Mouse (Mus musculus): Measurements from ENCODE around the gene Mucl3. TPM values are rescaled to one million over a fixed set of nuclear protein-coding genes. Genes with fewer than 3 reads are reported as not detected.

Mucl3 gene
- total RNA-seq (2023), result not detected

DNA sequence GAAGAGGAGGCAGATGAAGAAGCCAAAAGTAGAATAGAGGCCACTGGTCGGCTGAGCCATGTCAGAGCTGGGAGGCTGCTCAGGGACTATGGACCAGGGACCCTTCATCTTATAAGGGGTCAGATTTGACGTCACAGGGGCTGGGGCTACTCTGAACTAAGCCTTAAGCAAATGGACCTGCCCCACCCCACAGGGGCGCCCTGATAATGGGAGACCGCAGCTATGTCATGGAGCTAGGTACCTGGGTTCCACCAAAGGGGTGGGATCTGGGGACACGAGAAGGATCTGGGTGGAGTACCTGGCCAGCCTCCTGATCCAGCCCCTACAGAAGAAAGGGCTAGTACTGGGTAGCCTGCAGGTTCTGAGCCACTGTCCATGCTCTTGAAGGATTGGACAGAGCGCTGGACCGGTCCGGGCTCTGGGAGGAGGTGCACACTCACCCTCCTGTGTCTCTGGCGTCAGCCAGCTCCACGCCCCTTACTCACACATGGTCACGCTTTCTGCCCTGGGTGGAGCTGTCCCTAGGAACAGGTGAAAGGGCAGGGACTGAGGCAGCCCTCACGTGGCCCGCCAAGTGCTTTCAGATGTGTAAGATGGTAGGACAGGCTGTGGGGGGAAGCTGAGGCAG, at the start of gene Mucl3:
TSS of gene Mucl3 (minus strand) at position 87 of the 628 bp plus-strand sequence.

DNA sequence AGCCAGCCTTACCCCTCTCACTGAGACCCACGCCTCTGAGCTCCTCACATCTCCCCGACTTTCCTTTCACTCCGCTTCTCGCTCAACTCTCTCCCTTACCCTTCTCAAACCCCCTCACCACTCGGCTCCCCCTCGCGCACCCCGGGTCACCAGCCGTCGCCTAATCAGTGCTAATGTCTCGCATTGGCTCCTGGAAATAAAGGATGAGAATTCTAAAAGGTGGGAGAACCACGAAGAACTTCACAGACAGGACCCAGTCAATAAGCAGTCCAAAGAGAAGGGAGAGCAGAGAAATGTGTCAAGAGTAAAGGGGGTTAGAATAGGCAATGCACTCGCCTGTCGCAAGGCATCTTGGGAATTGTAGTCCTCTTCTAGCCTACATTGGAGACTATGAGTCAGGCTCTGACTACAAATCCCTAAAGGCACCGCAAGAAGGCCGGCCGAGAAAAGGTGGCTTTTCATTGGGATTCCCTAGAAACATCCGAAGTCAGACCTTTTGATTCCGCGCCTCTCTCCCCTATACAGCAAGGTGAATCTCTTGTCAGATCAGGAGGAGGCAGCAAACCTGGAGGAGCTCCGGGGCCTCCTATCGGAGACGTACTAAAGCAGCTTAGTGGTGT, 30.0 kb upstream of the Mucl3 start, which contains the start of gene Gtf2h4:
TSS of gene Gtf2h4 (minus strand) at position 324 of the 620 bp plus-strand sequence.

GRCm38 (mm10) chr17:35667334-35668065, 24.0 kb upstream of the Mucl3 start, which contains the start of gene Vars2:
Vars2 (minus strand) TSS chr17:35667592.

DNA sequence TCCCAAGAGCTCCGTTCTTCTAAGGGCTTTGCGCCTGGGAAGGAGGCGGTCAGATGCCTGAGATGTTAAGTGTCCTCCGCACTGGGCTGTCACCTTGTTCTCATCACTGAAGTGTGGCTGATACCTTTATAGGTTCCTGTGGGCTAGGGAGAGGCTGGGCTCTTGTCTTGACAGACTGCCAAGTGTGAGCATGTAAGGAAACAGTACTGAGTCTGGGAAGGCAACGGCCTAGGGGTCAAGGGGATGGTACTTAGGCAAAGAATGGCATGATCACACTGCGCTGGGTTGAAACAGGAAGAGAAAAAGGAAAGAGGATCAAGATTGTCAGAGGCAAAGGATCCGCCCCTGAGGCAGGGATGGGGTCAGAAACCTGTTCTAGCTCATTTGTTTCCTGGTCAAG, 17.0 kb downstream of the Mucl3 start, which contains the start of gene Gm9573:
TSS of gene Gm9573 (minus strand) at position 101 of the 400 bp plus-strand sequence.

DNA sequence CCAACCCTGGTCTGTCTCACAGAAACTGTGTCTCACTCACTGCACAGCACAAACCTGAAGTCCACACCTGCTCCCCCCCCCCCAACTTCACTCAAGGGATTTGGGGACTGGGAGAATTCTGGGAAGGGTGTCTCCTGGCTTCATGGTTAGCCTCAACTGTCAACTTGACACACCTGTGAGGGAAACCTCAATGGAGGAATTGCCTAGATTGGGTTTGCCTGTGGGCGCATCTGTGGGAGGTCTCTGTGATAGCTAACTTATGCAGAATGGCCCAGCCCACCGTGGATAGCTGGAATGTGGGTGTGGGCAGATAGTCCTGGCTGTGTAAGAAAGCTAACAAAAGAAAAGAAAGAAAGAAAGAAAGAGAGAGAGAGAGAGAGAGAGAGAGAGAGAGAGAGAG, 42.2 kb downstream of the Mucl3 start, which contains the start of gene Sfta2:
TSS of gene Sfta2 (plus strand) at position 301 of the 400 bp plus-strand sequence.

Other genes with a start within 250 kb of the Mucl3 start
- gene H2-Q6, start 218.8 kb downstream of the Mucl3 start, total RNA-seq (2023), result 156 TPM
- gene H2-Q7, start 204.5 kb downstream of the Mucl3 start, total RNA-seq (2023), result 498 TPM
- gene H2-Q10, start 173.6 kb downstream of the Mucl3 start, total RNA-seq (2023), result 67.2 TPM
- 1.3 TPM for gene Pou5f1, start 137.7 kb downstream of the Mucl3 start, total RNA-seq (2023)
- 8.1 TPM for gene Tcf19, start 126.9 kb downstream of the Mucl3 start, total RNA-seq (2023)
- 15.1 TPM for gene Cchcr1, start 126.6 kb downstream of the Mucl3 start, total RNA-seq (2023)
- gene Psors1c2, start 110.5 kb downstream of the Mucl3 start, total RNA-seq (2023), result not detected
- not detected for gene Cdsn, start 91.6 kb downstream of the Mucl3 start, total RNA-seq (2023)
- not detected for gene 2300002M23Rik, start 76.2 kb downstream of the Mucl3 start, total RNA-seq (2023)
- not detected for gene Sfta2, start 42.1 kb downstream of the Mucl3 start, total RNA-seq (2023)
- gene Gm9573, start 17.1 kb downstream of the Mucl3 start, total RNA-seq (2023), result not detected
- gene Vars2, start 23.9 kb upstream of the Mucl3 start, total RNA-seq (2023), result 33.4 TPM
- 10.5 TPM for gene Gtf2h4, start 30.0 kb upstream of the Mucl3 start, total RNA-seq (2023)
- gene Ddr1, start 60.9 kb upstream of the Mucl3 start, total RNA-seq (2023), result 11.4 TPM
- 2.2 TPM for gene Ier3, start 178.0 kb upstream of the Mucl3 start, total RNA-seq (2023)
- 30.4 TPM for gene Flot1, start 179.5 kb upstream of the Mucl3 start, total RNA-seq (2023)
- 454 TPM for gene Tubb5, start 194.6 kb upstream of the Mucl3 start, total RNA-seq (2023)
- gene Mdc1, start 197.8 kb upstream of the Mucl3 start, total RNA-seq (2023), result 59.9 TPM
- gene Nrm, start 217.6 kb upstream of the Mucl3 start, total RNA-seq (2023), result 20.2 TPM
- 210 TPM for gene Ppp1r18, start 221.9 kb upstream of the Mucl3 start, total RNA-seq (2023)
- 91.4 TPM for gene Dhx16, start 236.1 kb upstream of the Mucl3 start, total RNA-seq (2023)

Data from CD4-positive naive resting alpha-beta T cell, adult 76 days (primary cell).